Mouse (Mus musculus) forebrain, embryonic 12.5 days (tissue): Measurements from ENCODE around the gene Eva1c. TPM values are rescaled to one million over a fixed set of nuclear protein-coding genes. Genes with fewer than 3 reads are reported as not detected.

Experiments used
- ATAC-seq: fragments of 200-750 bp; cut with Nextera tagmentation; 2 replicates; pipeline ENCODE4 v1.8.0; 2017; ENCODE audit warnings: moderate TSS enrichment; ENCODE audit not compliant: low FRiP score
- H3K27ac ChIP-seq: fragments of 300-500 bp; sonication (generic); 2 replicates; pipeline ENCODE4 v1.5.1; 2016; ENCODE audit warnings: mild to moderate bottlenecking
- H3K27me3 ChIP-seq: fragments of 300-500 bp; sonication (generic); 2 replicates; pipeline ENCODE4 v1.6.1; 2016; ENCODE audit warnings: mild to moderate bottlenecking
- H3K36me3 ChIP-seq: fragments of 300-500 bp; sonication (generic); replicated peaks from 2 replicates; pipeline ENCODE4 v1.6.1; 2016; ENCODE audit warnings: mild to moderate bottlenecking
- H3K4me1 ChIP-seq: fragments of 300-500 bp; sonication (generic); 2 replicates; pipeline ENCODE4 v1.6.1; 2016
- H3K4me2 ChIP-seq: fragments of 300-500 bp; sonication (generic); 2 replicates; pipeline ENCODE4 v1.6.1; 2016; ENCODE audit warnings: mild to moderate bottlenecking, moderate library complexity
- H3K4me3 ChIP-seq: fragments of 300-500 bp; sonication (generic); replicated peaks from 2 replicates; pipeline ENCODE4 v1.5.1; 2016; ENCODE audit warnings: mild to moderate bottlenecking
- H3K9ac ChIP-seq: fragments of 300-500 bp; sonication (generic); 2 replicates; pipeline ENCODE4 v1.6.1; 2016; ENCODE audit warnings: mild to moderate bottlenecking
- H3K9me3 ChIP-seq: fragments of 300-500 bp; sonication (generic); 2 replicates; pipeline ENCODE4 v1.6.1; 2016
- WGBS: fragments of 180-500 bp; shearing (Covaris S2); methylation state at CpG from one replicate; pipeline ENCODE4 v1.1.7; 2016; 5-methylcytosine and 5-hydroxymethylcytosine counted together
- polyA plus RNA-seq: library from polyadenylated mRNA; unstranded; fragments of >200 nt; fragmentation: Nextera tagmentation; extraction: Ambion mirVana; gene quantifications from 2 replicates; pipeline ENCODE4 v1.2.1, GENCODE M21; 2016

Gene Eva1c
- 2.6 and 3.6 TPM in 2 replicates for polyA plus RNA-seq

DNA sequence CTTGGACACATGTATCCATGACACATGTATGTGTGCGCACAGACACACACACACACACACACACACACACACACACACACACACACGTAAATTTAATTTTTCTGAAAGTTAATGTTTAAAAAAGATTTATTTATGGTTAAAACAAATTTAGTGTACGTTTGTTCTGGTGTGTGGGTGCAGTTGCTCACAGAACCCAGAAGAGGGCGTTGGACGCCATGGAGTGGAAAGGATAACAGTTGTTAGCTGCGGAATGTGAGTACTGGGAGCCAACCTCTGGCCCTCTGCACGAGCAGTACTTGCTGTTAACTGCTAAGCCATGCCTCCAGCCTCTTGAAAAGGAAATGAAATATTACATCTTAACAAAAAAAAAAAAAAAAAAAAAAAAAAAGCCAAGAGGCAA, at the start of gene Eva1c:
TSS of gene Eva1c (plus strand) at position 263 of the 400 bp plus-strand sequence.
- Histone ChIP-seq H3K36me3 (no peaks in the 10 kb centered on the region), H3K27ac (no peak within 1 kb of the TSS), H3K9ac (no peak within 1 kb of the TSS), H3K4me2 (no peak within 1 kb of the TSS), H3K27me3 (peaks cover 41% of the 10 kb centered on the region), H3K4me1 (peaks cover 20% of the 10 kb centered on the region), H3K4me3 (no peak within 1 kb of the TSS), H3K9me3 (no peaks in the 10 kb centered on the region)
- ATAC-seq = no peak
- WGBS = 66% methylated on average over 7 of the region's 7 CpGs

GRCm38 (mm10) chr16:90779783-90780182, 46.7 kb upstream of the Eva1c start:
- peaks cover 91% of the 10 kb centered on the region for H3K36me3 ChIP-seq
- WGBS = 89% methylated on average over 11 of the region's 11 CpGs
- no peak; the same call in 1 of the 2 replicates for ATAC-seq

GRCm38 (mm10) chr16:90783302-90783701, 43.2 kb upstream of the Eva1c start:
- Histone ChIP-seq H3K36me3 (peaks cover 93% of the 10 kb centered on the region), H3K27ac (no peak overlapping the region), H3K4me3 (no peak overlapping the region), H3K9ac (no peak overlapping the region), H3K4me1 (no peaks in the 10 kb centered on the region), H3K9me3 (no peaks in the 10 kb centered on the region), H3K27me3 (no peaks in the 10 kb centered on the region), H3K4me2 (no peak overlapping the region)
- 94% methylated on average over 11 of the region's 11 CpGs for WGBS
- ATAC-seq = no peak

More at GRCm38 (mm10) chr16:90779783-90780182, 46.7 kb upstream of the Eva1c start:
- H3K9me3 ChIP-seq = no peaks in the 10 kb centered on the region
- no peak overlapping the region for H3K27ac ChIP-seq
- no peak overlapping the region for H3K9ac ChIP-seq
- H3K4me2 ChIP-seq = no peak overlapping the region
- H3K4me3 ChIP-seq = no peak overlapping the region
- H3K27me3 ChIP-seq = no peaks in the 10 kb centered on the region
- no peaks in the 10 kb centered on the region for H3K4me1 ChIP-seq

- no peak for ATAC-seq
- 94% methylated on average over 4 of the region's 4 CpGs for WGBS
Observed at GRCm38 (mm10) chr16:90785257-90785656, 41.3 kb upstream of the Eva1c start.

DNA sequence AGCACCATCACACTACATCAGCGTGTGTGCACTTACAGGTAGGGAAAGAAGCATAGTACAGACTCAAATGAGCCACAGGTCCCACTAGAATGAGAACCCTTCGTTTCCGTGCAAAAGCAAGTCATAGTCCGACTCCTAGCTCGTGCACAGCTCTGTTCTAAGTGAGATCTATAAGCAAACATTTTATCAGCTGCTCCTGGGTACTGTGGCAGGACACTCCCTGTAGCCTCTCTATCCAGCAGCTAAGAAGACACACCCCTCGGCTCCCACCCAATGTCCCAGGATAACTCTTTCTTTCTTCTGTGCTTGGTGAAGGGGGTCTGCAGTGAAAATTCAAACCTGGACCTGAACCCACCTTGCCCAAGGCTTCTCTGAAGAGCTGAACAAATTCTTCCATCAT, 37.9 kb upstream of the Eva1c start:
- no peaks in the 10 kb centered on the region for H3K27me3 ChIP-seq
- H3K36me3 ChIP-seq = peaks cover 96% of the 10 kb centered on the region
- H3K4me1 ChIP-seq = no peaks in the 10 kb centered on the region
- H3K4me2 ChIP-seq = no peak overlapping the region
- H3K9me3 ChIP-seq = no peaks in the 10 kb centered on the region
- no peak overlapping the region for H3K4me3 ChIP-seq
- ATAC-seq = no peak
- no peak overlapping the region for H3K27ac ChIP-seq
- H3K9ac ChIP-seq = no peak overlapping the region
- 93% methylated on average over 6 of the region's 6 CpGs for WGBS

More at GRCm38 (mm10) chr16:90785257-90785656, 41.3 kb upstream of the Eva1c start:
- Histone ChIP-seq H3K4me2 (no peak overlapping the region), H3K4me3 (no peak overlapping the region), H3K9ac (no peak overlapping the region), H3K27ac (no peak overlapping the region), H3K4me1 (no peaks in the 10 kb centered on the region), H3K36me3 (peaks cover 93% of the 10 kb centered on the region), H3K27me3 (no peaks in the 10 kb centered on the region), H3K9me3 (no peaks in the 10 kb centered on the region)

GRCm38 (mm10) chr16:90790946-90791345, 35.6 kb upstream of the Eva1c start:
- Histone ChIP-seq H3K27me3 (no peaks in the 10 kb centered on the region), H3K9me3 (no peaks in the 10 kb centered on the region), H3K9ac (no peak overlapping the region), H3K4me3 (no peak overlapping the region), H3K4me1 (no peaks in the 10 kb centered on the region), H3K27ac (no peak overlapping the region), H3K36me3 (peaks cover 93% of the 10 kb centered on the region), H3K4me2 (no peak overlapping the region)
- ATAC-seq = no peak
- WGBS = 88% methylated on average over 6 of the region's 6 CpGs

- Histone ChIP-seq H3K4me3 (no peak overlapping the region), H3K36me3 (peaks cover 90% of the 10 kb centered on the region), H3K9ac (no peak overlapping the region), H3K4me1 (no peaks in the 10 kb centered on the region), H3K9me3 (no peaks in the 10 kb centered on the region), H3K27me3 (no peaks in the 10 kb centered on the region), H3K27ac (no peak overlapping the region), H3K4me2 (no peak overlapping the region)
- no peak for ATAC-seq
- WGBS = 89% methylated on average over 5 of the region's 5 CpGs
Observed at GRCm38 (mm10) chr16:90792066-90792465, 34.5 kb upstream of the Eva1c start.

- H3K27me3 ChIP-seq = no peaks in the 10 kb centered on the region
- no peak overlapping the region for H3K4me2 ChIP-seq
- no peaks in the 10 kb centered on the region for H3K9me3 ChIP-seq
- WGBS = 88% methylated on average over 3 of the region's 3 CpGs
- H3K4me1 ChIP-seq = no peaks in the 10 kb centered on the region
- no peak overlapping the region for H3K4me3 ChIP-seq
- ATAC-seq = no peak
- H3K27ac ChIP-seq = no peak overlapping the region
- H3K36me3 ChIP-seq = peaks cover 89% of the 10 kb centered on the region
- no peak overlapping the region for H3K9ac ChIP-seq
Observed at GRCm38 (mm10) chr16:90792500-90792899, 34.0 kb upstream of the Eva1c start.

DNA sequence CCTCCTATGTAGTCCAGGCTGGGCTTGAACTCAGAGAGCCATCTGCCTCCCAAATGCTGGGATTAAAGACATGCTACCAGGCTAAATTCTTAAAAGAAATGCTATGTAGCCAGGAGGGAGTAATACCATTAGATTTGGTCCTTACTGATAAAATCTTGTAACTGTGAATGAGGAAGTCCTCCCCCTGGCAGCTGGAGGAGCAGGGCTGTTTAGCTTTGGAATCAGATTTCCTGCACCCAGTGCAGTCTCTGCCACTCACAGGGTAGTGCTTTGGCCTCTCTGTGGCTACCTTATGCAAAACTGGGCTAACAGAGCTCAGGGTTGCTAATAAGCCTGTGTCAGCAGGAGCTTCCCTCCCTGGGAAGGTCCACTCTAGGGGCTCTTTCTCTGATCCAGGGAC, 31.8 kb upstream of the Eva1c start:
- H3K27me3 ChIP-seq = no peaks in the 10 kb centered on the region
- no peak for ATAC-seq
- H3K4me1 ChIP-seq = no peaks in the 10 kb centered on the region
- peaks cover 83% of the 10 kb centered on the region for H3K36me3 ChIP-seq
- no peaks in the 10 kb centered on the region for H3K9me3 ChIP-seq
- H3K4me3 ChIP-seq = no peak overlapping the region
- no peak overlapping the region for H3K4me2 ChIP-seq
- H3K9ac ChIP-seq = no peak overlapping the region
- no peak overlapping the region for H3K27ac ChIP-seq

GRCm38 (mm10) chr16:90798446-90798845, 28.1 kb upstream of the Eva1c start:
- H3K9me3 ChIP-seq = no peaks in the 10 kb centered on the region

GRCm38 (mm10) chr16:90798848-90799247, 27.7 kb upstream of the Eva1c start:
- H3K36me3 ChIP-seq = peaks cover 75% of the 10 kb centered on the region
- H3K4me1 ChIP-seq = no peaks in the 10 kb centered on the region
- H3K9ac ChIP-seq = no peak overlapping the region
- H3K27ac ChIP-seq = no peak overlapping the region
- 91% methylated on average over 5 of the region's 5 CpGs for WGBS
- ATAC-seq = no peak
- H3K9me3 ChIP-seq = no peaks in the 10 kb centered on the region
- H3K27me3 ChIP-seq = no peaks in the 10 kb centered on the region
- no peak overlapping the region for H3K4me3 ChIP-seq
- H3K4me2 ChIP-seq = no peak overlapping the region

More at GRCm38 (mm10) chr16:90798446-90798845, 28.1 kb upstream of the Eva1c start:
- Histone ChIP-seq H3K4me3 (no peak overlapping the region), H3K27ac (no peak overlapping the region), H3K4me1 (no peaks in the 10 kb centered on the region), H3K27me3 (no peaks in the 10 kb centered on the region), H3K9ac (no peak overlapping the region), H3K4me2 (no peak overlapping the region), H3K36me3 (peaks cover 76% of the 10 kb centered on the region)
- 93% methylated on average over 8 of the region's 8 CpGs for WGBS
- no peak for ATAC-seq

DNA sequence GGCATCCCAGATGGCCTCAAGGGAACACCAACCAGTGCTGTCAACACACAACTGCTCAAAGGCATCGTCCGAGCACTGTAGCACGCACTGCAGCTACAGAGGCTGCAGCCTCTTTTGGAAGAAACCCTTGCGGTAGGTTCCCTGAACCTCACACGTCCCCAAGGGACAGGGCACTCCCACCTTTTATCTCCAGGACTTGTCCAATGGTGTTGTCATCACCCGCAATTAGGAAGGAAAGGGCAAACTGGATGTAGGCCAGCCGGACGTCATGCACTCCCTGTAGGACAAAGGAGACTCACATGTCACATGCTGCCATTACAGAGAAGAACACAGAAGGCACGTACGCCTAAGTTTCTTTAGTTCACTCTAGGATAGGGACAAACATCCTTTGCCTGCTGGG, 26.7 kb upstream of the Eva1c start:
- Histone ChIP-seq H3K36me3 (peaks cover 78% of the 10 kb centered on the region), H3K9me3 (no peaks in the 10 kb centered on the region), H3K4me3 (no peak overlapping the region), H3K4me2 (no peak overlapping the region), H3K27me3 (no peaks in the 10 kb centered on the region), H3K4me1 (no peaks in the 10 kb centered on the region), H3K9ac (no peak overlapping the region), H3K27ac (no peak overlapping the region)
- WGBS = 92% methylated on average over 10 of the region's 10 CpGs
- ATAC-seq = no peak

DNA sequence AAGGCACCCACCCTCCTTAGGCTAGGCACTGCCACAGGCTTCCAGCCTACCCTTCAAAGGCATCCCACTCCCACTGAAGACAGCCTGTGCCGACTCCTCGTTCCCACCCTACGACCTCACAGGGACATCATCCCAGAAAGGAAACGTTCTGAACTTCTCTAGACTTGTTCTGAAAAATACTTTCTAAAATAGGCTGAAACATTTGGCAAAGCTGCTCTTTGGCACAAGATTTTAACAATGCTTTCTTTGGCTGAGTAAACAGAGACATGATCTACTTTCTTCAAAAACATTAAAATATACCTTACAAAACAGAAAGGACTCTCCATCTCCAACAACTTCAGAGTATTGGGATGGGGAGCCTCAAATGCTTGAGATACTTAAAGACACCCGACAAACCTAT, 25.3 kb upstream of the Eva1c start:
- 91% methylated on average over 5 of the region's 5 CpGs for WGBS

More for the DNA sequence above, 25.3 kb upstream of the Eva1c start:
- H3K27ac ChIP-seq = no peak overlapping the region
- ATAC-seq = no peak
- H3K4me1 ChIP-seq = no peaks in the 10 kb centered on the region
- no peak overlapping the region for H3K4me2 ChIP-seq
- no peak overlapping the region for H3K4me3 ChIP-seq
- H3K9ac ChIP-seq = no peak overlapping the region
- peaks cover 71% of the 10 kb centered on the region for H3K36me3 ChIP-seq
- no peaks in the 10 kb centered on the region for H3K9me3 ChIP-seq
- no peaks in the 10 kb centered on the region for H3K27me3 ChIP-seq
